ENCODE assay signal across 15 mouse cellular contexts in genomic region chr1:191115514-191116238, GRCm38 (mm10). TPM values are rescaled to one million over a fixed set of nuclear protein-coding genes. Genes with fewer than 3 reads are reported as not detected.
A peak's percentile ranks its signal among the peaks of the same experiment; 100 is the strongest.
DNase-seq lines count a peak whose midpoint lies in the region; ATAC-seq and TF ChIP-seq lines count a peak whose summit lies in the region.
"Had no signal": no experiment of that assay in that cellular context is flagged by ENCODE, and none has a peak within 500 bp of the region (broad histone marks: within the 10 kb centered on the region; RNA-seq: fewer than 3 reads in every experiment).

No protein-coding gene starts in this region.

- no peak overlapping the region for H3K4me2 ChIP-seq in heart, embryonic 12.5 days
- no peak overlapping the region for H3K4me2 ChIP-seq in liver, embryonic 15.5 days
- no peak overlapping the region for H3K4me2 ChIP-seq in forebrain, embryonic 15.5 days (replicated peaks)
- H3K4me2 ChIP-seq: limb, embryonic 15.5 days had no signal

- H3K27me3 ChIP-seq in heart, embryonic 12.5 days (replicated peaks) = no peaks in the 10 kb centered on the region
- no peaks in the 10 kb centered on the region for H3K27me3 ChIP-seq in liver, embryonic 15.5 days
- no peaks in the 10 kb centered on the region for H3K27me3 ChIP-seq in forebrain, embryonic 15.5 days
- H3K27me3 ChIP-seq: limb, embryonic 15.5 days; Patski had no signal

- no peak for ATAC-seq in heart, embryonic 12.5 days (ENCODE audit: insufficient number of reproducible peaks, low FRiP score)
- ATAC-seq in liver, embryonic 15.5 days (ENCODE audit: insufficient read depth) = peak; percentile 9; the same call in 1 of the 2 replicates
- no peak for ATAC-seq in forebrain, embryonic 15.5 days (replicated peaks)
- ATAC-seq: Patski had no signal

- intact Hi-C loops in heart, postnatal 25 days (cut with DNase I) = no loop called here

- DNase-seq in heart, adult 11 months = peak; percentile 97
- no peak for DNase-seq in liver
- peak; percentile 42 for DNase-seq in heart, postnatal 25 days (ENCODE audit: low spot score)
- no peak for DNase-seq in cerebellum, postnatal 36 days
- DNase-seq: cerebellum, adult 11 months; thymus, postnatal 25 days had no signal

- peaks cover 28% of the 10 kb centered on the region for H3K4me1 ChIP-seq in heart, embryonic 12.5 days (replicated peaks)
- H3K4me1 ChIP-seq in liver, embryonic 15.5 days (replicated peaks) = peaks cover 13% of the 10 kb centered on the region; the same call in 1 of the 2 replicates
- H3K4me1 ChIP-seq in bone marrow, adult 2 months (ENCODE audit: control insufficient read depth, insufficient read depth, low read length) = peaks cover 7% of the 10 kb centered on the region; the same call in 1 of the 2 replicates
- H3K4me1 ChIP-seq in forebrain, embryonic 15.5 days = no peaks in the 10 kb centered on the region
- H3K4me1 ChIP-seq: limb, embryonic 15.5 days had no signal

- no peak for TF ChIP-seq CTCF in bone marrow, adult 2 months (IDR thresholded peaks at IDR 0.05; ENCODE audit: control insufficient read depth, insufficient read depth, low read length)

- no peaks in the 10 kb centered on the region for H3K36me3 ChIP-seq in heart, embryonic 12.5 days
- H3K36me3 ChIP-seq in liver, embryonic 15.5 days (replicated peaks) = no peaks in the 10 kb centered on the region
- no peaks in the 10 kb centered on the region for H3K36me3 ChIP-seq in forebrain, embryonic 15.5 days
- H3K36me3 ChIP-seq: limb, embryonic 15.5 days had no signal

- 65% methylated on average over 11 of the region's 11 CpGs for WGBS in heart, embryonic 12.5 days
- WGBS in liver, embryonic 15.5 days (ENCODE audit: insufficient replicate concordance) = 59% methylated on average over 11 of the region's 11 CpGs
- WGBS in bone marrow, adult 2 months = 76% methylated on average over 11 of the region's 11 CpGs
- WGBS in forebrain, embryonic 15.5 days = 83% methylated on average over 11 of the region's 11 CpGs

- H3K27ac ChIP-seq in heart, embryonic 12.5 days (ENCODE audit: poor library complexity, severe bottlenecking) = no peak overlapping the region
- 0 out of 2 replicates have a peak overlapping the region, but pooled peaks have one; percentile 9 for H3K27ac ChIP-seq in liver, embryonic 15.5 days (replicated peaks)
- peak overlapping the region; percentile 13; the same call in 1 of the 2 replicates for H3K27ac ChIP-seq in bone marrow, adult 2 months (ENCODE audit: control insufficient read depth, insufficient read depth, low read depth, low read length, poor library complexity)
- H3K27ac ChIP-seq in forebrain, embryonic 15.5 days (replicated peaks) = no peak overlapping the region
- H3K27ac ChIP-seq: limb, embryonic 15.5 days had no signal

- no peaks in the 10 kb centered on the region for H3K9me3 ChIP-seq in heart, embryonic 12.5 days (replicated peaks)
- H3K9me3 ChIP-seq in liver, embryonic 15.5 days (replicated peaks) = no peaks in the 10 kb centered on the region
- no peaks in the 10 kb centered on the region for H3K9me3 ChIP-seq in forebrain, embryonic 15.5 days
- H3K9me3 ChIP-seq: limb, embryonic 15.5 days had no signal

- no peak for TF ChIP-seq POLR2A in bone marrow, adult 2 months (IDR thresholded peaks at IDR 0.05; ENCODE audit: borderline replicate concordance, control insufficient read depth, low read depth, low read length)

- H3K9ac ChIP-seq in heart, embryonic 12.5 days = no peak overlapping the region
- no peak overlapping the region for H3K9ac ChIP-seq in liver, embryonic 15.5 days
- no peak overlapping the region for H3K9ac ChIP-seq in forebrain, embryonic 15.5 days (replicated peaks)
- H3K9ac ChIP-seq: limb, embryonic 15.5 days had no signal

- no peak overlapping the region for H3K4me3 ChIP-seq in heart, embryonic 12.5 days
- no peak overlapping the region for H3K4me3 ChIP-seq in liver, embryonic 15.5 days (replicated peaks)
- H3K4me3 ChIP-seq in bone marrow, adult 2 months (replicated peaks; ENCODE audit: control insufficient read depth, low read depth, low read length) = no peak overlapping the region
- no peak overlapping the region for H3K4me3 ChIP-seq in forebrain, embryonic 15.5 days
- H3K4me3 ChIP-seq: limb, embryonic 15.5 days; myocyte had no signal

RNA-seq across cellular contexts. Expression of gene Batf3, which starts 18.0 kb away (rescaled TPM):
- polyA plus RNA-seq in heart, embryonic 12.5 days (2016; fragmentation: Nextera tagmentation; extraction: Ambion mirVana) = 2.4 and 4.8 TPM in 2 replicates
- 1.9 and 2.0 TPM in 2 replicates for polyA plus RNA-seq in liver, embryonic 15.5 days (2015; fragmentation: Nextera tagmentation; extraction: Ambion mirVana)
- 2.9 and 3.8 TPM in 2 replicates for polyA plus RNA-seq in bone marrow, adult 2 months (2011; ENCODE audit: insufficient read depth, insufficient read length, low replicate concordance, missing spikeins)
- total RNA-seq in heart, postnatal 25 days (2021) = under 1 TPM; 0.83 to 0.89 TPM
- 1.6 and 1.9 TPM in 2 replicates for polyA plus RNA-seq in forebrain, embryonic 15.5 days (2015; fragmentation: Nextera tagmentation; extraction: Ambion mirVana)

RNA-seq across cellular contexts. Expression of gene Fam71a, which starts 48.9 kb away (rescaled TPM):
- polyA plus RNA-seq in heart, embryonic 12.5 days (2016; fragmentation: Nextera tagmentation; extraction: Ambion mirVana) = not detected in 2 replicates
- not detected in 2 replicates for polyA plus RNA-seq in liver, embryonic 15.5 days (2015; fragmentation: Nextera tagmentation; extraction: Ambion mirVana)
- not detected in 2 replicates for polyA plus RNA-seq in bone marrow, adult 2 months (2011; ENCODE audit: insufficient read depth, insufficient read length, low replicate concordance, missing spikeins)
- not detected for total RNA-seq in heart, postnatal 25 days (2021)
- not detected in 2 replicates for polyA plus RNA-seq in forebrain, embryonic 15.5 days (2015; fragmentation: Nextera tagmentation; extraction: Ambion mirVana)
- total RNA-seq: adrenal gland, adult 18-20 months; left cerebral cortex, adult 18-20 months had no signal
- polyA plus RNA-seq: limb, embryonic 15.5 days; myocyte had no signal

RNA-seq across cellular contexts. Expression of gene Nsl1, which starts 52.9 kb away (rescaled TPM):
- 15.2 and 16.7 TPM in 2 replicates for polyA plus RNA-seq in heart, embryonic 12.5 days (2016; fragmentation: Nextera tagmentation; extraction: Ambion mirVana)
- polyA plus RNA-seq in liver, embryonic 15.5 days (2015; fragmentation: Nextera tagmentation; extraction: Ambion mirVana) = 14.3 and 14.6 TPM in 2 replicates
- 5.5 and 10.6 TPM in 2 replicates for polyA plus RNA-seq in bone marrow, adult 2 months (2011; ENCODE audit: insufficient read depth, insufficient read length, low replicate concordance, missing spikeins)
- total RNA-seq in heart, postnatal 25 days (2021) = under 1 TPM; 0.16 to 0.22 TPM
- 9.7 and 10.5 TPM in 2 replicates for polyA plus RNA-seq in forebrain, embryonic 15.5 days (2015; fragmentation: Nextera tagmentation; extraction: Ambion mirVana)

RNA-seq across cellular contexts. Expression of gene Tatdn3, which starts 52.9 kb away (rescaled TPM):
- 19.1 and 22.6 TPM in 2 replicates for polyA plus RNA-seq in heart, embryonic 12.5 days (2016; fragmentation: Nextera tagmentation; extraction: Ambion mirVana)
- 5.6 and 6.7 TPM in 2 replicates for polyA plus RNA-seq in liver, embryonic 15.5 days (2015; fragmentation: Nextera tagmentation; extraction: Ambion mirVana)
- 11.1 and 29.6 TPM in 2 replicates for polyA plus RNA-seq in bone marrow, adult 2 months (2011; ENCODE audit: insufficient read depth, insufficient read length, low replicate concordance, missing spikeins)
- total RNA-seq in heart, postnatal 25 days (2021) = 10 to 100 TPM; 13.2 to 16.9 TPM
- polyA plus RNA-seq in forebrain, embryonic 15.5 days (2015; fragmentation: Nextera tagmentation; extraction: Ambion mirVana) = 10.3 and 12.6 TPM in 2 replicates

Comparison
In these comparisons a context has a peak if more than half of its experiments do, and no peak if none do; other contexts are left out.
1. DNase-seq: peak in heart, adult 11 months (single experiment) and heart, postnatal 25 days (single experiment); none in liver (single experiment) and cerebellum, postnatal 36 days (0 of 2).
2. H3K27ac ChIP-seq: peak in liver, embryonic 15.5 days (single experiment) and bone marrow, adult 2 months (single experiment); none in heart, embryonic 12.5 days (single experiment) and forebrain, embryonic 15.5 days (single experiment).